Mouse (Mus musculus) limb, embryonic 11.5 days (tissue): ENCODE data around the gene Gm28043. TPM values are rescaled to one million over a fixed set of nuclear protein-coding genes. Genes with fewer than 3 reads are reported as not detected.
A peak's percentile ranks its signal among the peaks of the same experiment; 100 is the strongest.
"Not testable (repeated sequence)": the region's sequence is repeated elsewhere in the genome, so short reads cannot be mapped to it uniquely, and the experiment has no call there.

Experiments
- ATAC-seq: fragments of 200-750 bp; cut with Nextera tagmentation; 2 replicates; pipeline ENCODE4 v1.8.0; 2017; ENCODE audit warnings: low read depth; ENCODE audit not compliant: insufficient number of reproducible peaks, low FRiP score, low TSS enrichment
- DNase-seq: peaks from one replicate; pipeline ENCODE4 v3.0.0-alpha.2; 2015; ENCODE audit warnings: low spot score
- H3K27ac ChIP-seq: fragments of 300-500 bp; sonication (generic); replicated peaks from 2 replicates; pipeline ENCODE4 v1.5.1; 2014; ENCODE audit warnings: low read depth, mild to moderate bottlenecking, low read length
- H3K27me3 ChIP-seq: fragments of 300-500 bp; sonication (generic); 2 replicates; pipeline ENCODE4 v1.6.1; 2014; ENCODE audit warnings: mild to moderate bottlenecking, low read length, mixed read lengths; ENCODE audit not compliant: control insufficient read depth, insufficient read depth
- H3K36me3 ChIP-seq: fragments of 300-500 bp; sonication (generic); 2 replicates; pipeline ENCODE4 v1.6.1; 2014; ENCODE audit warnings: mild to moderate bottlenecking, low read length, moderate library complexity, mixed read lengths; ENCODE audit not compliant: control insufficient read depth, insufficient read depth
- H3K4me1 ChIP-seq: fragments of 300-500 bp; sonication (generic); 2 replicates; pipeline ENCODE4 v1.6.1; 2014; ENCODE audit warnings: low read length, mixed read lengths; ENCODE audit not compliant: control insufficient read depth, insufficient read depth
- H3K4me2 ChIP-seq: fragments of 300-500 bp; sonication (generic); 2 replicates; pipeline ENCODE4 v1.6.1; 2014; ENCODE audit warnings: low read depth, mild to moderate bottlenecking, moderate library complexity; ENCODE audit not compliant: severe bottlenecking
- H3K4me3 ChIP-seq: fragments of 300-500 bp; sonication (generic); 2 replicates; pipeline ENCODE4 v1.5.1; 2014; ENCODE audit warnings: low read depth, low read length
- H3K9ac ChIP-seq: fragments of 300-500 bp; sonication (generic); 2 replicates; pipeline ENCODE4 v1.6.1; 2014; ENCODE audit warnings: mild to moderate bottlenecking, low read length
- H3K9me3 ChIP-seq: fragments of 300-500 bp; sonication (generic); 2 replicates; pipeline ENCODE4 v1.6.1; 2016; ENCODE audit warnings: low read length; ENCODE audit not compliant: control insufficient read depth
- WGBS: fragments of 180-500 bp; shearing (Covaris S2); extraction: QIAGEN DNeasy Blood & Tissue Kit; methylation state at CpG from one replicate; pipeline ENCODE4 v1.1.7; 2014; 5-methylcytosine and 5-hydroxymethylcytosine counted together
- polyA plus RNA-seq: library from polyadenylated mRNA; unstranded; fragments of >200 nt; fragmentation: Nextera tagmentation; extraction: Ambion mirVana; gene quantifications from 2 replicates; pipeline ENCODE4 v1.2.1, GENCODE M21; 2014

The Gm28043 gene
- polyA plus RNA-seq, 1 experiment from 2014 or later, result 2.9 TPM

DNA sequence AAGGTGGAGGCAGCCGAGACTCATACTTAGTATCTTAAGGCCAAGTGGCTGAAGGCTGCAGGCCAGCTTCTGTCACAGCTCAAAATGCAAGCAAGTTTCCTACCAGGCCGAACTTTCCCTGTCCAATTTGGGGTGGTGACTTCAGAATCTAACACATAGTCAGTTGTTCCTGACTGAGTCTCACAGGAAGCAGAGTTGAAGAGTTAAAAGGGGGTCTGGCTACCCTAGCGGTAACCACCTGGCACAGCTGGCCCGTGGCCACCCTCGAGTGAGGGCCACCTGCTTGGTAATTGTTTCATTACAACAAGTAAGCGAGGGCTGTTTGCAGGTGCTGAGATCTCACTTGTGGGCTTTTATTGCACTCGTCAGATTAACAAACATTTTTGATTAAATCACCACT lies 97.9 kb downstream of the Gm28043 start:
- Histone ChIP-seq H3K9me3 (no peaks in the 10 kb centered on the region), H3K27ac (no peak overlapping the region), H3K9ac (no peak overlapping the region), H3K4me3 (no peak overlapping the region), H3K36me3 (no peaks in the 10 kb centered on the region), H3K27me3 (no peaks in the 10 kb centered on the region), H3K4me2 (no peak overlapping the region), H3K4me1 (peaks cover 51% of the 10 kb centered on the region)
- DNase-seq, result peak; percentile 60
- no peak for ATAC-seq
- 41% methylated on average over 7 of the region's 7 CpGs for WGBS

DNA sequence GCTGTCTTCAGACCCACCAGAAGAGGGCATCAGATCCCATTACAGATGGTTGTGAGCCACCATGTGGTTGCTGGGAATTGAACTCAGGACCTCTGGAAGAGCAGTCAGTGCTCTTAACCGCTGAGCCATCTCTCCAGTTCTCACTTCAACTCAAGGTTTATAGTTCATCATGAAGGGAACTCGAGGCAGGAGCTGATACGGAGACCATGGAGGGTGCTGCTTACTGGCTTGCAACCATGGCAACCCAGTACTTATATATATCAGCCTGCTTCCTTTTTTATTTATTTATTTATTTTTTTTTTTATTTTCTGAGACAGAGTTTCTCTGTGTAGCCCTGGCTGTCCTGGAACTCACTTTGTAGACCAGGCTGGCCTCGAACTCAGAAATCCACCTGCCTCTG lies 99.1 kb downstream of the Gm28043 start:
- not testable (repeated sequence) for H3K9me3 ChIP-seq, ATAC-seq, DNase-seq, H3K9ac ChIP-seq, H3K27ac ChIP-seq, H3K27me3 ChIP-seq, H3K36me3 ChIP-seq, H3K4me2 ChIP-seq, H3K4me3 ChIP-seq
- H3K4me1 ChIP-seq, result peaks cover 47% of the 10 kb centered on the region
- WGBS, result 97% methylated on average over 4 of the region's 4 CpGs

DNA sequence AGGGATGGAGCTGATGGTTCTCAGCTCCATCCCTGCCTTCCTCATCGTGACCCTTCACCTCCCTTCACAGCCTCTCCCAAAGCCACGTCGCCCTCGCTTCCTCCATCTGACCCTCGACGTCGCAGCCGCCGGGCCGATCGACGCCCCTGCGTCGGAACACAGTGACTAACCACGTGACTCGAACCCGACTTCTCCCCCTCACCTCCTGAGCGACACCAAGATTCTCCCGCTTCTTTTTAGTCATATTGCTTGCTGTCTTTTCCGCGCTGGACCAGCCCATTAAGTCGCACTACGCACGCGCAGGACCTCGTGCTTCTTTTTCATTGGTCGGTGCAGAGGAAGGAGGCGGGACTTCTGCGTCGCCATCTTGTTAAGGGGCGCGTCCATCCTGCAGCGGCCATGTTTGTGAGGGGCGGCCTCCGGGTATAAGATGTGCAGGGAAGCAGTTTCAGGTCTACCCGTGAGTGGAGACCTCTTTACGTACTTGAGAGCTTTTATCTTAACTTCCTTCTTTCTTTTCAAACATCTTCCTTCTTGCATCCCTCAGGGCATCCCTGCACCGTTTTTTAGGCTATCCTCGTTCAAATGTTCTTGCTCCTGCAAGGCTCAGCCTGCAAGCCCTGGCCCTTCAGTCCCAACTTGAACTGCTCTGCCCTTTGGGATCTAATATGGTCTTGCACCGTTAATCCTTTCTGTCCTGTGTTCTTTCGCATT lies 102.2 kb downstream of the Gm28043 start, which contains the start of gene Ccdc167:
TSS of gene Ccdc167 (minus strand) at position 313 of the 714 bp plus-strand sequence.
- H3K27me3 ChIP-seq, result no peaks in the 10 kb centered on the region
- peak within 1 kb of the TSS; percentile 70 for H3K9ac ChIP-seq
- 7% methylated on average over 41 of the region's 41 CpGs for WGBS
- no peaks in the 10 kb centered on the region for H3K36me3 ChIP-seq
- DNase-seq (peak; percentile 99), ATAC-seq (peak; percentile 85)
- H3K27ac ChIP-seq, result 0 out of 2 replicates have a peak within 1 kb of the TSS, but pooled peaks have one; percentile 30
- H3K4me3 ChIP-seq, result peak within 1 kb of the TSS; percentile 49
- H3K9me3 ChIP-seq, result no peaks in the 10 kb centered on the region
- peaks cover 19% of the 10 kb centered on the region for H3K4me1 ChIP-seq
- H3K4me2 ChIP-seq, result peak within 1 kb of the TSS; percentile 85

DNA sequence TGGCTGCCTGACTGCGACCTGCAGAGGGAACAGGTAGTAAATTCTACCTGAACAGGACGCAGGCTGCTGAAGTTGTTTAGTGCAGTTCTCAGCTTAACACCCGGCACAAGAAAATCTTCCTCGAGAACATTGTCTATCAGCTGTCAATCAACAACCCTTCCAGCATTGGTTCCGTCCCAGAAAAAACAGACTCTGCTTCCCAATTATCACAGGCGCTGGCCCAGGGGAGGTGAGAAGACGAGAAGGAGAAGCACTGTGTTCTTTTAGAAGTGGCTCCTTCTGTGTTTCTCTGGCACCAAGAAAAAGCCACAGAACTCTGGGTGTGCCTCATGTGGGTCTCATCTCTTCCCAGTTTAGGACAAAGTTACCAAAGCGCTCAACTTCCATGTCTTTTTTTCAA lies 104.0 kb downstream of the Gm28043 start:
- ATAC-seq, result no peak
- DNase-seq, result no peak
- Histone ChIP-seq H3K4me1 (peaks cover 7% of the 10 kb centered on the region), H3K9me3 (no peaks in the 10 kb centered on the region), H3K27me3 (no peaks in the 10 kb centered on the region), H3K9ac (no peak overlapping the region), H3K4me2 (no peak overlapping the region), H3K4me3 (no peak overlapping the region), H3K36me3 (no peaks in the 10 kb centered on the region), H3K27ac (no peak overlapping the region)
- 90% methylated on average over 8 of the region's 8 CpGs for WGBS

DNA sequence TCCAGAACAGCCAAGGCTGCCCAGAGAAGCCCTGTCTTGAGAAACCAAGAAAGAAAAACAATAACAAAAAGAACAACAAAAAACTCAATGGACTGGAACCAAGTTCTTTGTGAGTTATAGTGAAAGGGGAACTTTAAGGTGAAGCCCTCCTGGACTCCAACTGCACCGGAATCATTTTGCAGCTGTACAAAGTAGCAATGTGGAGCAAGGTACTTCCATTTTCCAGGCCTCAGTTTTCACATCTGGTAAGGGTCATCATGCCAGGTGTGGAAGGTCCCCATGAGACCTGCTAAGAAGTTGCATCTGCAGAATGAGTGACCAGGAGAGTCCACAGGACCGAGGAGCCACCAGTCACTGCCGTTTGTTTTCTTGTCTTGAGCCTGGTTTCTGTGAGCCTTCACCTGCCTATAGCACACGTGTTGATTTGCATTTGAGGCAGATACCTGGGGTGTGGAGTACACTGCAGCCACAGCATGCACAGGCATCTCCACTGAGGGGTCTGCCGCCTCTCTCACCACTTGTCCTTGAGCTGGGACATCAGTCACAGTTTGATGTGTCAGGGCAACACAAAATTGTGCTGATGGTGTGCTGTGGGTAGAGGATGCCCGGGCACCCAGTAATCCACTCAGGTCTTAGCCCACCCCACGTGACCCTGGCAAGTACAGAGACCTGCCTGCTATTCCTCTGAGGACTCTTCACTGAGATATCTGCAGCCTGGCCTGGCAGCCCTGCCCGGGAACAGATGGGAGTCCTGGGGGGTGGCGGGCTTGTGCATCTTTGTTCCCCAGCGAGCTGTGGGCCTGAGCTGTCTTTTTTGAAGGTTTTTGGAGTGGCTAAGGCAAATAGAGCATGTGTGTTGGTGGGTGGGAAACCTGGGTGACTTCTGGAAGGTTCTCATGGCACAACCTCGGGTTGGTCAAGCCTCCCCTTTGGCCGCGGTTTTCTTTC lies 105.2 kb downstream of the Gm28043 start:
- ATAC-seq (no peak), DNase-seq (no peak)
- H3K27me3 ChIP-seq, result no peaks in the 10 kb centered on the region
- no peak overlapping the region for H3K4me2 ChIP-seq
- peaks cover 7% of the 10 kb centered on the region for H3K4me1 ChIP-seq
- no peaks in the 10 kb centered on the region for H3K9me3 ChIP-seq
- H3K27ac ChIP-seq, result no peak overlapping the region
- no peak overlapping the region for H3K4me3 ChIP-seq
- H3K36me3 ChIP-seq, result no peaks in the 10 kb centered on the region
- no peak overlapping the region for H3K9ac ChIP-seq
- 81% methylated on average over 13 of the region's 13 CpGs for WGBS

DNA sequence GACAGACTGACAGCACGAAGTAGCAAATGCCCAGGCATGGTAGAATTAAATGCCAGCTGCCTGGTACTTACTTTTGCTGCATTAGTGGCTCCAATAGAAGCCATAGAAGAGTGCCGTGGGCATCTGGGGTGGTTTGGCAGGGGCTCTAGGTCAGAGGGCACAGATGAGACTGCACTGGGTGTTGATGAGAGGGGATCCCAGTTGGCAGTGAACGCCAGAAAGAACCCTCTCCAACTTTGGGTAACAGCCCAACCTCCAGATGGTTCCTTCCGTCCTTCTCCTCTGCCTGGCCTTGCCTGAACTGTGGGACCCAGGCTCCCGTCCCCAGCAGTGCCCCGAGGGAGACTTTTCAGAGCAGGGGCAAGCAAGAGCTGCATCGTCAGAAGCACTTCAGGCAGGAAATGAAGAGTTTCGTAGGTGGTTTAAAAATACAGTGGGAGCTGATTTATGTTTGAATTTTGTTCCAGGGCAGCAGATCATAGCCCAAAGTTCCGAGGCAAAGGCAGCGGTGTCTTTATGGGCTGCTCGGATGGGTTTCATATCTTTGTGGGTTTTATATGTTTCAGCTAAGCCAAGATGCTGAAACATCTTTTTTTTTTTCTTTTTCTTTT lies 106.2 kb downstream of the Gm28043 start:
- Histone ChIP-seq H3K36me3 (no peaks in the 10 kb centered on the region), H3K27ac (no peak overlapping the region), H3K4me3 (no peak overlapping the region), H3K9me3 (no peaks in the 10 kb centered on the region), H3K9ac (no peak overlapping the region), H3K27me3 (no peaks in the 10 kb centered on the region), H3K4me1 (peaks cover 7% of the 10 kb centered on the region), H3K4me2 (no peak overlapping the region)
- WGBS, result 70% methylated on average over 11 of the region's 11 CpGs
- ATAC-seq (no peak), DNase-seq (no peak)

DNA sequence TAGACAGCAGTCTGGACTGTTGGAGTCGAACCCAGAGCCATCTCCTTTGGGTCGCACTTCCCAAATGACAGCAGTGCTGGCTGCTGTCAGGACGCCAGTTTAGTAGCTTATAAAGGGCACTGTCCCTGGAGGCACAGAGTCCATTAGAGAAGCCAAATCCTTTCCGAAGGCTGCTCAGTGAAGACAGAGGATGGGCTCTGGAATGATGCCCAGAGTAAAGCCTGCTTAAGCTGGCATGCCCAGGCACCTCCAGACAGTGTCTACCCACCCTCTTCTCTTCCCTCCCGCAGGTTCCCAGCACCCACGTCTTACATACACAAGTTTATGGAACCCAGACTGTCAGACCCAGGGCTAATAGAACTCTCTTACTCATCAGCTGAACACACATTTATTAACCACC lies 109.9 kb downstream of the Gm28043 start:
- H3K4me2 ChIP-seq, result no peak overlapping the region
- no peaks in the 10 kb centered on the region for H3K9me3 ChIP-seq
- no peak overlapping the region for H3K4me3 ChIP-seq
- no peak overlapping the region for H3K27ac ChIP-seq
- no peaks in the 10 kb centered on the region for H3K36me3 ChIP-seq
- ATAC-seq (no peak), DNase-seq (no peak)
- no peak overlapping the region for H3K9ac ChIP-seq
- 80% methylated on average over 6 of the region's 6 CpGs for WGBS
- no peaks in the 10 kb centered on the region for H3K4me1 ChIP-seq
- H3K27me3 ChIP-seq, result no peaks in the 10 kb centered on the region

DNA sequence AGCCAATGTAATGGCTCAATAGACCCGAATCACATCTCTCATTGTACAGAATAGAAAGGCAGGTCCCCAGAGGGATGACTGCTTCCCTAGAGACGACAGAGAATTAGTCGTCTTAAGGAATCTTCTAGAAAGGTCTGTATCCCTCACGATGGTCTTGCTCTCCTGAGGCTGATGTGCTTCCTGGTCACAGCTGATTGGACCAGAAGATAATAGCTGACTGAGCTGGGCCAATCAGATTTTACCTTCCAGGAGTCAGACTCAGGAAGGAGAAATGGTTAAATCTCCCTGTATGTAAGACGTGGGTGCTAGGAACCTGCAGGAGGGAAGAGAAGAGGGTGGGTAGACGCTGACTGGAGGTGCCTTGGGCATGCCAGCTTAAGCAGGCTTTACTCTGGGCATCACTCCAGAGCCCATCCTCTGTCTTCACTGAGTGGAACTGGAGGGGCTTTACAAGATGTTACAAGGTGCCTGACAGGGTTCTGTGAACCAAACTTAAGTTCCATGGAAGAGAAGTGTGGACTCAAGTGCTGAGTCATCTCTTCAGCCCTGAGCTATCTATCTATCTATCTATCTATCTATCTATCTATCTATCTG lies 110.4 kb downstream of the Gm28043 start:
- Histone ChIP-seq H3K9me3 (no peaks in the 10 kb centered on the region), H3K4me3 (no peak overlapping the region)
- ATAC-seq, result no peak

More for the DNA sequence above, 110.4 kb downstream of the Gm28043 start:
- no peak for DNase-seq
- Histone ChIP-seq H3K4me1 (no peaks in the 10 kb centered on the region), H3K27ac (no peak overlapping the region), H3K9ac (no peak overlapping the region), H3K27me3 (no peaks in the 10 kb centered on the region), H3K4me2 (no peak overlapping the region), H3K36me3 (no peaks in the 10 kb centered on the region)
- 75% methylated on average over 6 of the region's 6 CpGs for WGBS
